Mouse (Mus musculus) left cerebral cortex, adult 2 months (tissue): Measurements from ENCODE around the gene Nbea. TPM values are rescaled to one million over a fixed set of nuclear protein-coding genes. Genes with fewer than 3 reads are reported as not detected.

Source experiments
- DNase-seq, 2 experiments: peaks; one replicate each; pipeline ENCODE4 v3.0.0; 2021 to 2022; ENCODE audit warnings: low spot score in 2 of 2, mixed read lengths in 1 of 2; ENCODE audit errors: extremely low spot score in 1 of 2
- H3K27ac ChIP-seq: fragments of 200-600 bp; 2 replicates; pipeline ENCODE4 v1.8.1; 2022
- H3K4me3 ChIP-seq: fragments of 200-600 bp; 2 replicates; pipeline ENCODE4 v1.8.1; 2022
- CTCF ChIP-seq: fragments of 200-600 bp; IDR thresholded peaks from 2 replicates; pipeline ENCODE4 v1.8.1; 2022; ENCODE audit warnings: antibody characterized with exemption, mild to moderate bottlenecking, moderate library complexity
- intact Hi-C: fragments of 180-260 bp; cut with DNase I; formaldehyde crosslinking; loops from one replicate; pipeline ENCODE4 v1.15.1; 2025
- total RNA-seq, 2 experiments: library from RNA; stranded (reverse); gene quantifications; 2 replicates each; pipeline ENCODE4 v1.2.3; 2021

Gene Nbea
- total RNA-seq, 2 experiments from 2014 or later: 171 to 176 TPM

GRCm38 (mm10) chr3:55589402-55589944, 594.0 kb downstream of the Nbea start:
- no peak overlapping the region for H3K27ac ChIP-seq
- intact Hi-C loops: no loop called here
- H3K4me3 ChIP-seq: no peak overlapping the region
- TF ChIP-seq CTCF: no peak
- no peak for DNase-seq

DNA sequence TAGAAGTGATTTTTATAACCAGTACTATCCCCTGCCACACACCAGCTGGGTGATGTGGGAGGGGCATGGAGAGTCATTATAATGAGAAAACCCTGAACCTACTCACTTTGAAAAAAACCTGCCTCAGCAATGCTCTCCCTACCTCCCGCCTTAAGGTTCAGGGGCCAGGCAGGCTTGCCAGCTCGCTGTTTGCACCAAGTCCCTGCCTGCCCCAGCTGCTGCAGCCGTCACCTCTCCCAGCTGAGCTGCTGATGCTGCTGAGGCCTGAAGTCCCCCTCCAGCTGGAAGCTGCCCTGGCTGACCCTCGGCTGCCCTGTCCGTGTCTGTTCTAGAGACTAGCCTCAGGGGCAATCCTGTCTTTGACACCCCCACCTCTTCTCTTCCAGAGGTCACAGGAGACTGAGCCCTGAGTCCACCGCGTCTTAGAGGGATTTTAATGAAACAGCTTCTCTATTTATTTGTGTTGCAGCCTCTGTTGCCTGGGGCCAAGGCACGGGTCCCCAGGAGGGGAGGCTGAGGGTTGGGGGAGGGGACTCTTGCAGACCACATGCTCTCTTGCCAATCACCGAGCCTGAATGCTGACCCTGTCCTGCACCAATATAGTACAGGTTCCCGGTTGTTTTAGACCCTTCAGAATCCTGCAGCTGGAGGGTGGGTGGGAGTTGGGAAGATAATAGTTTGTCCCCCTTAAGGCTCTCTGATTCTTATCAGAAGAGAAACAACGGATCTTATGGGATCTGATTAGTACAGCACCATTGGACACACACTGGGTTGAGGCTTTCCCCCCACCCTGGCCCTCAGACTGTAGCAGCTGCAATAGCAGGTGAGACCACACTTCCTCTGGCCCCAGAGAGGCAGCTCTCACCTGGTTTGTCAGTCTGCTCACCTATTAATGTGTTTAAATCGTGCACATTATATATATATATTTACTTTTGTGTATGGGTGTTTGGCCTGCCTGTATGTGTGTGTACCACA, 595.2 kb downstream of the Nbea start:
- no peak for DNase-seq

GRCm38 (mm10) chr3:55587434-55587971, 596.0 kb downstream of the Nbea start:
- DNase-seq: no peak
- no peak overlapping the region for H3K27ac ChIP-seq
- TF ChIP-seq CTCF: no peak
- intact Hi-C loops: no loop called here
- no peak overlapping the region for H3K4me3 ChIP-seq

More for the DNA sequence above, 595.2 kb downstream of the Nbea start:
- no peak for TF ChIP-seq CTCF
- Histone ChIP-seq H3K4me3 (no peak overlapping the region), H3K27ac (no peak overlapping the region)
- intact Hi-C loops: no loop called here
